10 mouse cellular contexts compared by ENCODE assay signal in genomic region chr1:131238931-131239381, GRCm38 (mm10). TPM values are rescaled to one million over a fixed set of nuclear protein-coding genes. Genes with fewer than 3 reads are reported as not detected.
A peak's percentile ranks its signal among the peaks of the same experiment; 100 is the strongest.
DNase-seq lines count a peak whose midpoint lies in the region; ATAC-seq and TF ChIP-seq lines count a peak whose summit lies in the region.
"Had no signal": no experiment of that assay in that cellular context is flagged by ENCODE, and none has a peak within 500 bp of the region (broad histone marks: within the 10 kb centered on the region; RNA-seq: fewer than 3 reads in every experiment).

No protein-coding gene starts in this region.

- TF ChIP-seq CTCF in intestine, postnatal 0 days (IDR thresholded peaks at IDR 0.05; ENCODE audit: low read depth), result no peak
- no peak for TF ChIP-seq CTCF in lung, postnatal 0 days (IDR thresholded peaks at IDR 0.05)

- peak; percentile 81 for DNase-seq in cerebellum, adult 9-11 months
- DNase-seq in heart, postnatal 10 days, result peak; percentile 83 to 84
- peak; percentile 89 for DNase-seq in lung, postnatal 0 days (ENCODE audit: low spot score)
- no peak for DNase-seq in layer of hippocampus, adult 18-20 months (ENCODE audit: low spot score in 2 of 2)
- DNase-seq in embryo, embryonic 10.5 days (ENCODE audit: low spot score), result no peak
- no peak for DNase-seq in thymus, postnatal 36 days

- H3K4me3 ChIP-seq in intestine, embryonic 15.5 days (replicated peaks), result no peak overlapping the region
- H3K4me3 ChIP-seq in intestine, postnatal 0 days (ENCODE audit: low read depth, low read length), result no peak overlapping the region
- no peak overlapping the region for H3K4me3 ChIP-seq in lung, postnatal 0 days (ENCODE audit: low read depth, low read length)
- H3K4me3 ChIP-seq: embryonic facial prominence, embryonic 12.5 days had no signal

- WGBS in intestine, embryonic 15.5 days, result 43% methylated on average over 8 of the region's 8 CpGs
- 55% methylated on average over 8 of the region's 8 CpGs for WGBS in intestine, postnatal 0 days
- WGBS in lung, postnatal 0 days, result 40% methylated on average over 8 of the region's 8 CpGs

- H3K9me3 ChIP-seq in intestine, embryonic 15.5 days, result no peaks in the 10 kb centered on the region
- no peaks in the 10 kb centered on the region for H3K9me3 ChIP-seq in intestine, postnatal 0 days (ENCODE audit: control insufficient read depth)
- no peaks in the 10 kb centered on the region for H3K9me3 ChIP-seq in lung, postnatal 0 days (ENCODE audit: low read length)
- H3K9me3 ChIP-seq: embryonic facial prominence, embryonic 12.5 days had no signal

- TF ChIP-seq EP300 in lung, postnatal 0 days (IDR thresholded peaks at IDR 0.05), result no peak

- H3K27me3 ChIP-seq in intestine, embryonic 15.5 days (replicated peaks), result peaks cover 24% of the 10 kb centered on the region
- H3K27me3 ChIP-seq in intestine, postnatal 0 days (replicated peaks; ENCODE audit: control insufficient read depth, insufficient read depth, low read length), result peaks cover 16% of the 10 kb centered on the region; the same call in 1 of the 2 replicates
- H3K27me3 ChIP-seq in lung, postnatal 0 days (replicated peaks; ENCODE audit: insufficient read depth, low read length), result 0 out of 2 replicates have a peak, but pooled peaks cover 4% of the 10 kb centered on the region

- H3K9ac ChIP-seq in intestine, embryonic 15.5 days, result no peak overlapping the region
- H3K9ac ChIP-seq in intestine, postnatal 0 days (ENCODE audit: low read depth, low read length), result no peak overlapping the region
- H3K9ac ChIP-seq in lung, postnatal 0 days (replicated peaks; ENCODE audit: low read depth), result no peak overlapping the region
- H3K9ac ChIP-seq: embryonic facial prominence, embryonic 12.5 days had no signal

- H3K4me1 ChIP-seq in intestine, embryonic 15.5 days (replicated peaks), result 0 out of 2 replicates have a peak, but pooled peaks cover 7% of the 10 kb centered on the region
- no peaks in the 10 kb centered on the region for H3K4me1 ChIP-seq in intestine, postnatal 0 days (replicated peaks; ENCODE audit: control insufficient read depth, insufficient read depth, low read length)
- H3K4me1 ChIP-seq in lung, postnatal 0 days (ENCODE audit: insufficient read depth, low read depth, low read length), result no peaks in the 10 kb centered on the region

- H3K36me3 ChIP-seq in intestine, embryonic 15.5 days, result no peaks in the 10 kb centered on the region
- H3K36me3 ChIP-seq in intestine, postnatal 0 days (ENCODE audit: control insufficient read depth, insufficient read depth), result no peaks in the 10 kb centered on the region
- no peaks in the 10 kb centered on the region for H3K36me3 ChIP-seq in lung, postnatal 0 days (ENCODE audit: insufficient read depth, low read length)
- H3K36me3 ChIP-seq: embryonic facial prominence, embryonic 12.5 days had no signal

- peak; percentile 53 for ATAC-seq in intestine, embryonic 15.5 days
- no peak for ATAC-seq in intestine, postnatal 0 days
- peak; percentile 87 for ATAC-seq in lung, postnatal 0 days

- H3K4me2 ChIP-seq in intestine, embryonic 15.5 days (replicated peaks), result no peak overlapping the region
- no peak overlapping the region for H3K4me2 ChIP-seq in intestine, postnatal 0 days (replicated peaks; ENCODE audit: low read depth)
- H3K4me2 ChIP-seq in lung, postnatal 0 days (replicated peaks; ENCODE audit: low read depth, low read length), result no peak overlapping the region
- H3K4me2 ChIP-seq: embryonic facial prominence, embryonic 12.5 days had no signal

- no peak overlapping the region; the same call in 1 of the 2 replicates for H3K27ac ChIP-seq in intestine, embryonic 15.5 days
- H3K27ac ChIP-seq in intestine, postnatal 0 days (ENCODE audit: low read depth, low read length), result no peak overlapping the region; the same call in 1 of the 2 replicates
- H3K27ac ChIP-seq in lung, postnatal 0 days (ENCODE audit: low read length), result peak overlapping the region; percentile 9; the same call in 1 of the 2 replicates
- H3K27ac ChIP-seq: embryonic facial prominence, embryonic 12.5 days; macrophage had no signal

- intact Hi-C loops in heart, postnatal 10 days (cut with DNase I), result no loop called here

RNA-seq across cellular contexts. Expression of gene Rassf5, which starts 6.1 kb away (rescaled TPM):
- polyA plus RNA-seq in intestine, embryonic 15.5 days (2015; fragmentation: Nextera tagmentation; extraction: Ambion mirVana), result 2.8 and 3.1 TPM in 2 replicates
- 5.8 and 6.4 TPM in 2 replicates for polyA plus RNA-seq in intestine, postnatal 0 days (2015; fragmentation: Nextera tagmentation; extraction: Ambion mirVana)
- 1 to 10 TPM; 3.9 to 5.4 TPM for total RNA-seq in heart, postnatal 10 days (2021)
- 7.5 and 8.3 TPM in 2 replicates for polyA plus RNA-seq in lung, postnatal 0 days (2015; fragmentation: Nextera tagmentation; extraction: Ambion mirVana)
- total RNA-seq in layer of hippocampus, adult 18-20 months (2021), result 10 to 100 TPM; 15.9 to 17.4 TPM

RNA-seq across cellular contexts. Expression of gene Ikbke, which starts 40.5 kb away (rescaled TPM):
- 7.3 and 9.6 TPM in 2 replicates for polyA plus RNA-seq in intestine, embryonic 15.5 days (2015; fragmentation: Nextera tagmentation; extraction: Ambion mirVana)
- polyA plus RNA-seq in intestine, postnatal 0 days (2015; fragmentation: Nextera tagmentation; extraction: Ambion mirVana), result 8.3 and 10.3 TPM in 2 replicates
- total RNA-seq in heart, postnatal 10 days (2021), result 1 to 10 TPM; 2.9 to 3.1 TPM
- polyA plus RNA-seq in lung, postnatal 0 days (2015; fragmentation: Nextera tagmentation; extraction: Ambion mirVana), result 2.9 and 4.1 TPM in 2 replicates
- 1 to 10 TPM; 1.2 to 1.8 TPM for total RNA-seq in layer of hippocampus, adult 18-20 months (2021)

Comparison
In these comparisons a context has a peak if more than half of its experiments do, and no peak if none do; other contexts are left out.
1. DNase-seq: peak in cerebellum, adult 9-11 months (single experiment), heart, postnatal 10 days (2 of 2) and lung, postnatal 0 days (single experiment); none in layer of hippocampus, adult 18-20 months (0 of 2), embryo, embryonic 10.5 days (single experiment) and thymus, postnatal 36 days (0 of 2).